Mouse (Mus musculus) kidney, adult 9 months (tissue): Measurements from ENCODE around the gene Gadd45g.

ENCODE experiments used
- DNase-seq: peaks from one replicate; pipeline ENCODE4 v3.0.0; 2022

Gene Gadd45g

DNA sequence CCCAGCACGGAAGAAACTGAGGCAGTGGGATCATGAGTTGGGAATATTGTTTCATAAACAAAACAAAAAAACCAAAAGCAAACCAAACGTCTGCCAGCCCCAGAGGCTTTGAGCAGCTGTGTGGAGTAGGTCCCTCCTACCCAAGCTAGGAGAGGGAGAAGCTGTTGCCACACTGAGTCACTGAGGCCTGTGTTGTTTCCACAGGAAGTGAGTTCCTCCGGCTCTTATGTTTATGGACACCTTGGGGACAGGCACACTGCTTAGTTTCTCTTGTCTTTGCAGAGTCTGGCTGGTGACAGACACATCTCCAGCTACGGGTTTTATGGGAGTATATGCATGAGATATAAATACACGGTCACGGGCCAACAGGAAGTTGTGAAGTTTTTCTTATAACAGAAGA lies 39.6 kb downstream of the Gadd45g start:
- DNase-seq, result no peak

DNA sequence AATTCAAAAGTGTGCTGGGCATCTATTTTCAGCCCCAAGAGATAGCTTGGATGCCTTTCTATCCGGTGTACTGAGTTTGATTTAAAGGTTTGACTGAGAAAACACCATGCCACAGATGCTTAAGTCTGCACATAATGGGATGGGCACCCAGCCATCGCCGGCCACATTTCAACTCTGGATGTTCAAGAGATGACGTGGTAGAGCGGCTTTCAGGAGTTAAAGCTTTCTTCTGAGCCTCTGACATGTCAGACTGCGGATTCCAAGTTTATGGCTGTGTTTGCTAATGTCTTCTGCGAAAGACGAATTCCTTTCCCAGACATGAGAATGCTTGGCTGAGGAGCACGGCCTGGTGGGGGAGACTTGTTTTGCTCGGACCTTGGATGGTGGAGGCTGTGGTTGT lies 40.2 kb downstream of the Gadd45g start:
- no peak for DNase-seq

DNA sequence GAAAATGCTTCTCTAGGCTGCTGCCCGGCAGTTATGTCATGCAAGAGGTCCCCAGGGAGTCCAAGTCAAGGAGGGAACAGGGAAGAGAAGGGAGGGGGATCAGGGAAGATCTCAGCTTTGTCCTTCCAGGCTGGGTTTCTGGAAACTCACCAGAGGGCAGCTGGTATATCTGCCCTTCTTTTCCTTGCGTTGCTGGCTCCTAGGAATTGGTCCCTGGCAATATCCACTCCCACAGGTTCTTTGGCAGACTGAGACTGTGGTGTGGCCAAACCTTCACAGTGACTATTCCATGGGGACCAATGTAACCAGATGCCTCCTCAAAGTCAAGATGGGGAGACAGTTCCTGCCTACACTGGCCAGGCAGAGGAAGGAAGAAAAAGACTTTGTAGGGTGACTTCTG lies 41.9 kb downstream of the Gadd45g start:
- DNase-seq, result no peak

DNA sequence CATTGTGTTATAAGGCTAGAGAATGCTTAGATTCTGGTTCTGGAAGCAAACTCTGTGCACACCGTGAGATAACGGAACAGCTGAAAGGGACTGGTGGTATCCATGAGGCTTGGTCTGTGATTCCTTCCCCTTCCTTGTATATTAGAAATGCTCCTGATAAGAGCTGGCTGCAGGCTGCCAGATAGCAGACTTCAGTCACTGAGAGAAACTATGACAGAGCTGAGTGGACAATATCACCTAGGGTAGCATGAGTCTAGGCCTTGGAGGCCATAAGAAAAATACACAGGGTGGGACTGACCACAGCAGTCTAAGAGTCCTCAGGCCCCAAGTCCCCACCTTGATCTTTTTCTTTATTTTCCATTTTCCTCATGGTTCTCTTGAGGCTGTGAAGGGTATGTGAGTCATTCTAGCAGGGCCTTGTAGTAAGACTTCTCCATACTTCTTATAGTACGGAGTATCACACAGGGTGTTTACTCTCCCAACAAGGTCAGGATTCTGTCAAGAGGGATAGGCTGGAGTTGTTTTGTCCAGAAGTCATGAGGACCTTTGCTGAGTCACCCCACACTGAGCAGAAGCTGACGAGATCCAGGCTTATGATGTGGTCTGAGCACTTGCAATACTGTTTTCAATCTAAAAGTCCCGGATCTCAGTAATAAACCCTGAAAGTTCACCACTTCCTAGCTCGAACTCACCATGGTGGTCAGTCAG lies 45.5 kb downstream of the Gadd45g start:
- DNase-seq, result no peak

DNA sequence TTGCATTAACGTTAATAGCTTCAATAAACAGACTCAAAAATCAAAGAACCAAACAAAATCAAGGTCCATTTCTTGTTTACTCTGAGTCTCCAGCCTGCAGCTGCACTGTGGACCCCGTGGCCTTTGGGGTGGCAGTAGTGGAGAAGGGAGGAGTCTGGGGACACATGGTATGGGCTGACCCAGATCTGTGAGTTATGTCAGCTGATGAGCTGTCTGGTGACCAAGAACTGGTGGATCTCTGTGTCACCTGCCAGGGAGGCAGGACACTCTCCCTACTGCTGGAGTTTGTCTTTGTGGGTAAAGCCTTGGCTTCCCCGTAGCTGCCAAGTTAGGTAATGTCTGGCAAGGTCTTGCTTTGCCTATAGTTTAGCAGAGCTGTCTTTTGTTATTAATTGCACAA lies 51.1 kb downstream of the Gadd45g start:
- no peak for DNase-seq
